Mouse (Mus musculus) hindlimb bud, embryonic 11.5 days (tissue): ENCODE measurements around the gene Sdk1.

Experiments used
- DNase-seq: peaks from one replicate; pipeline ENCODE4 v3.0.0-alpha.2; 2012; ENCODE audit warnings: low read depth, low spot score; ENCODE audit errors: extremely low spot score

Gene Sdk1

DNA sequence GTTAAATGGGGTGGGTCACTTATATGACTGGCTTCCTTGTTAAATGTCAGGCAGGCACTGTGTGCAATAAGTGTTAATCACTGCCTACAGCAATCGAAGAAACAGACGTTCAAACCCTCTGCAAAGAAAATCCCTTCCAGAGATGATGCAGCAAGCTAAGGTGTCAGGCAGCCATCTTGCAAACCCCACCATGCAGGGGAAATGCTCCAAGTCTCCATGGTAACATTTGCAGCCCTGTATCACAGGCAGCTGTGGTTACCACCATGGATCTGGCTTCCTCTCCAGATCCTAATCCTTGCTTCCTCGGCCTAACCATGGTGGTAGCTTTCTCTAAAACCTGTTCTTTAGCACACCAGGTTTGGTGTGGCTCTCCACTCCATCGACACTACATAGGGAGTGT is 507.5 kb downstream of the Sdk1 start:
- DNase-seq = no peak

DNA sequence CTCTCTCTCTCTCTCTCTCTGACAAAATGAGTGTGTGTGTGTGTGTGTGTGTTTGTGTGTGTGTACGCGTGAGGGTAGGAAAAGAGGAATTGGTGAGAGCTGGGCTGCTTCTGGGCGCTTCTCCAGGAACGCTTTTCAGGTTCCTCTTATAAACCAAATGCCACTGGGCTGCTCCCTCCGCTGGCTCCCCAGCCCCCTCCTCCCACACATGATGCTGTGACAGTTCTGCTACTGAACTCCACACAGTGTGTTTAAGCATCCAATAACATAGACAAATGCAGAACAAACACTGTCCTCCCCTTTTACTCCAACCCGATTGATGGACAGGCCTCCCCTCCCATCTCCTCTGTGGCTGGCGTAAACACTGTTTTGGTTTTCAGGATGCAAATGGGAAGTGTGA is 513.0 kb downstream of the Sdk1 start:
- DNase-seq = no peak

DNA sequence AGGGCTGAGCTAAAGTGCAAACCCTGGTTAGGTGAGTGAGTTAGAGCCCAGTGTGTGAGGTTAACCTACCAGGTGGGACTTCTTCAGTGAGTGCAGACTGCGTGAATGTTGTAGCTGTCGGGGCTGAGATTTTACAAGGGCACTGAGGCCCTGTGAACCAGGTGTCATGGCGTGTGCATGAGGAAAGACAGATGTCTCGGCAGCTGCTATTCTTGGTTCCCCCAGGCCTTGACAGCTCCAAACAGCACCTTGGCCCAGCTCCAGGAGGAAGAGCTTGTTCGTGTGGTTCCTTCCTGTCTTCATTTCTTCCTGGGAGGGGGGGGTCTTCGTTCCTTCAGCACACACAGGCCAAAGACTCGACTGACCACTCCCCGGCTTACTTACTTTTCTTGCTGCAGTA is 517.6 kb downstream of the Sdk1 start:
- no peak for DNase-seq

DNA sequence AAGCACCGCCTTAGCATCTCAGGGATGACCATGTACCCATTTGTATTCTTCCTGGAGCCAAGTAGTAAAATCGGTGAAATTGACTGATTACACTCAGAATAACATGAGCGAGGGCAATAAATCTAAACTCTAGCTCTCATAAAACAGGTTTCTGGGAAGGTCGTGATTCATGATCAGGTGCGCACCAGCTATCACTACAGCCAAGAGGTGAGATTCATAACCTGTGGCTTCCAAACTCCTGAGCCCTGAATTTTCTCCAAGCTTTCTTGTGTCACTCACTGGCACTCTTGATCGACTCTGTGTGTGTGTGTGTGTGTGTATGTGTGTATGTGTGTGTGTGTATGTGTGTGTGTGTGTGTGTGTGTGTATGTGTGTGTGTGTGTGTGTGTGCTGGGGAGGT is 522.8 kb downstream of the Sdk1 start:
- no peak for DNase-seq

DNA sequence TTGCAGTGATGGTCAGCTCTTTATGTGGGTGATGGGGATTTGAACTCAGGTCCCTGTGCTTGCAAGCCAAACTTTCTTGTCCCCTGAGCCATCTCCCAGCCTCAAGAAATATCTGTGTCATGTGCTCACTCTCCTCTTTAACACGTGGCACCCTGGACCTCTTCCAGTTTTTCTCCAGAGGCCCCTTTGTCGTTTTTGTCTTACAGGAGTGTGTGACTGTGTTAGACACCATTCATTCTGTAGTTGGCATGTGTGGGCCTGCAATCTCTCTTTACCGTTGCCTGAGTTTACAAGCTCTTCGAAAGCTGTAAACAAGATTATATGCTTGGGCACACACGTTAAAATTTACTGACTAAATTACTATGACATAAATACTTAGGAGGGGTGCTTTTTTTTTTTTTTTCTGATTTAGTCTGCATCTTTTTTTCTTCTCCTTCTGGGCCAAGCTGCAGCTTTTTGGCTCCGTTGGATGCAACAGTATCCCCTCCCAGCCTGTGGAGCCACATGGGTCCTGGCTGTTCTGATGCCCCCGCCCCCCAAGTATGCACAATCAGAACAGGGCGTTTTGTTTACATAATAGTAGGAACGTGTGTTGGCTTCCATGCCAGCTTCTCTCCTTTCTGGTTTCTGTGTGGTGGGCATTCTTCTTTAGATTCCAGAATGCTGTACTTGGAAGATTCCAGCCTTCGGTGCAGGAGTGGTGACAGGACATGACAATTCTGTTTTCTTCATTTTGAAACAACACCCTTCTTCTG is 527.6 kb downstream of the Sdk1 start:
- DNase-seq = no peak

DNA sequence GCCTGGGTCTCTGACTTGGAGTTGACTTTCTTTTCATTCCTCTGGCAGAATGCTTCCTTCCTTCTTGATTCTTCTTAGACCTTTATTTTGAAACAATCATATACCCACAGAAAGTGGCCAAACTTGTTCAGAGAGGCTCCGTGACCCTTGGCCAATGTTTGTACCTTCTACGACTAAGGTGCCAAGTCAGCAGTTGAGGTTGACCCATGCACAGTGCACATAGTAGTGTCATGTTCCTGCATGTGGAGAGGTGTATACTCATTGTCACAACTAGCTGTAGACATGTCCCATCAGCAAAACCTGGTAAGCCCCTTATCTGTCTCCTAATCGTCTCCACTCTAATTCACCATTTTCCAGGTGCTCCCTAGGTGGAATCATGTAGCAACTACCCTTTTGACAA is 530.2 kb downstream of the Sdk1 start:
- DNase-seq = no peak

DNA sequence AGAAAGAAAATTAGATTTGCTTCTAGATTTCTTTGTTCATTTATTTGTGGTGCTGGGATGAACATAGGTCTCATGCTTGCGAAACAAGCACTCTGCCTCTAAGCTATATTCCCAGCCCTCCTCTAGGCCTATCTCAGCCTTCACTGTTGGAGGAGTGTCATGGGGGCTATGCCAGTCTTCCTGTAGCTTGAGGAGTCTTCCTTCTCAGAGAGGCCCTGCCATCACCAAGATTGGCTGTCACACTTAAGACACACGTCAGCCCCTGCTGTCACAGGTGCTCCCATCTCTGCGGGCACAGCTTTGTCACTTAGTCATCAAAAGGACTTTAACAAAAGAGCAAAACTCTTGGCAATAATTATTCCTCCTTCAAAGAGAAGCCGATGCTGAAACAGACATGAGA is 536.9 kb downstream of the Sdk1 start:
- no peak for DNase-seq

DNA sequence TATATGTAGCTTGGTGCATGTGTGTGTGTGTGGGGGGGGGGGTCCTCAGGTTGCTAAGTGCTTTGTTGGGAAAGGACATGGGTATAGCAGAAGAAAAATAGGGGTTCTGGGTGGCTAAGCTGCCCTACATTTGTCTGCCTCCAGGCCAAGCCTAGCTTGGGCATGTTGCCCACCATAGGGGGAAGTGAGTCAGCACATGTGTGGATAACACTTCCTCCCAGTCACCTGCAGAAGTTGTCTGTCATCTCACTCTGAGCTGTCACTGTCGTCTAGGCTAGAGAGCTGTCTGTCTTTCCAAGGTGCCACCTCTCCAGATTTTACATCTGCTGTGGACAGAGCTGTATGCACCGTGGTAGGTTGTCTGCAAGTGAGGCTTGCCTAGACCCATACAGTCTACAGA is 539.9 kb downstream of the Sdk1 start:
- no peak for DNase-seq

DNA sequence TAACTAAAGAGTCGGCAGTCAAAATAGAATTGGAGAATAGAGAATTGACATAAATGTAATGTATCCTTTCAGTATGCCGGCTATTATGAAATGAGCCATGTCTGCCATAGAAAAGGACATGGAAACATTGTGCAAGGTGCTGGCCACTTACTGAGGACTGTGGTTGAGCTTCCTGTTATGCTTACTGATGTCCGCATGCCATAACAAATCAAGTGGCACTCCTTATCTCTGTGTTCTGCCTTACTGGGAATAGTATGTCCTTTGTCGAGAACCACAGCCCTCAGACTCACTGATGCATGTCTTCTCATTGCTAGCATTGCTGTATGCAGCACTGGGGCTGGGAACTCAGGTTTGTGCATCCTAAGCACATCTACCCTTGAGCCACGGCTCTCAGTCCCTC is 541.0 kb downstream of the Sdk1 start:
- DNase-seq = no peak

DNA sequence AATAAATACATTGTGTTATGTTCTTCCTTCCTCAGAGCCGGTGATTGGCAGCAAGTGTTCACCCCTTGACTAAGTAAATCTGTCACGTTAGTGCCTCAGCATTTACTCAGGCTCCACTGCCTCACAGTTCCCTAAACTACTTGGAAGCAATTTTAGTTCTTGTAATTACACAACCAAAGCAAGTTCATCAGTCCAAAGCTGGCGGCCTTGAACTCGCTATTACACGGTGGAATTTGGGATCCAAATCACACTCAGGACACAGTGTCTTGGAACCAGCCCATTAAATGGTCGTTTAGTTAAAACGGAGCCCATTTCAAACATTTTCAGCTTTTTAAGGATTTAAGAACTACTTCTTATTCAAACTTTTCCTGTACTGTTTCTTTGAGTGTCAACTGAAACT is 542.2 kb downstream of the Sdk1 start:
- no peak for DNase-seq

DNA sequence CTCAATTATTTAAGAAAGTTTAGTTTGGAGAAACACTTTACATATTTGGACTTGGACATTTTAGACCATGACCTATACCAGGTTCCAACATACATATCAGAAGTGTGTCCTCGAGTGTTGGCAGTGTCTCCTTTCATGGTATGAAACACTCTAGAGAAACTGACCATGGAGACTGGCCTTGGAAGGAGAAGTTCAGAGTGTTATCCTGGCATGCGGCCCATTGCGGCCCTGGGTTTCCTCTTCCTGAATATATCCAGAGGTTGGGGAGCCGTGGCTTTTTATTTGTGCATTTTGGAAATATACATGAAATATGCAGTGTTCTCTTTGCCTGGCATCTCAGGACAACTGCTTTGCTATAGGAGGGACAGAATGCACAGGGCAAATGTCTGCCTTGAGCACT is 552.6 kb downstream of the Sdk1 start:
- DNase-seq = no peak

DNA sequence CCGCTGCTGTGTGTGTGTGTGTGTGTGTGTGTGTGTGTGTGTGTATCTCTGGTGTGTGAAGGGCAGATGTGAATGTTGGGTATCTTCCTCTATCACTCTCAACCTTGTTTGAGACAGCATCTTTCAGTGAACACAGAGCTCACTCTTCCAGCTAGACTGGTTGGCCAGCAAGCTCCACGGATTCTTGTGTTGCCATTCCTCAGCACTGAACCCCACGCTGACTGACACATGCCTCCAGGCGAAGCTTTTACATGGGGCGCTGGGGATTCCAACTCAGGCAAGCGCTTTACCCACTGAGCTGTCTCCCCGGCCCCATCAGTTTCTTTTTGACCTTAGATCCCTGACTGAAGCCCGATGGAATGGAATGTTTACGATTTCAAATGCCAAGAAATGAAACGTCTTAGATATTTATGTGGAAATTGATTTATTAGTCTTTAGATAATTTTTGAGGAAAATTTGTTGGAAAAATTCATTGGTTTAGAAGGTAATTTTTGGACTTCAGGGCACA is 582.6 kb downstream of the Sdk1 start:
- DNase-seq = no peak

DNA sequence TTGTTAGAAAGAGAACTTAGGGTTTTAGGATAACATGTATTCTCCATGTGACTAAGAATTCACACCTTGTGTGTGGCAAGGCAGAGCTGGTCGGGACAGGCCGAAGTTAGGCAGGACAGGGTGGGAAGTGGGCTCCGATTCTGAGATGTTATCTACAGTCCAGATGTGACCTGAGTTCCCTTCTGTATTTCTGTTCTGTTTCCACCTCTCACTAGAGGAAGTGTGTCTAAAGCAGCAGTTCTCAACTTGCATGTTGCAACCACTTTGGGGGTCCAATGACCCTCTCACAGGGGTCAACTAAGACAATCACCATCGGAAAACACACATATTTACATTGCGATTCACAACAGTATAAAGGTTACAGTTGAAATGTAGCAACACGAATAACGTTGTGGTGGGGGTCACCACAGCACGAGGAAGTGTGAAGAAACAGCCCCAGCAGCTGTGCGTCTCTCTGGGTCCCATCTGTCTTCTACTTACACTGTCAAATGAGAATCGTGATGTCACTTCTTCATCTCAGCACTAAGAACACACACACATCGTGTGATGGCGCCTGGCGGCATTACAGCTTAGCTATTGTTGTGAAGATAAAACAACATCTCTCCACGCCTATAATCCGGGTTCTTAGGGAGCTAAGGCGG is 583.6 kb downstream of the Sdk1 start:
- no peak for DNase-seq

DNA sequence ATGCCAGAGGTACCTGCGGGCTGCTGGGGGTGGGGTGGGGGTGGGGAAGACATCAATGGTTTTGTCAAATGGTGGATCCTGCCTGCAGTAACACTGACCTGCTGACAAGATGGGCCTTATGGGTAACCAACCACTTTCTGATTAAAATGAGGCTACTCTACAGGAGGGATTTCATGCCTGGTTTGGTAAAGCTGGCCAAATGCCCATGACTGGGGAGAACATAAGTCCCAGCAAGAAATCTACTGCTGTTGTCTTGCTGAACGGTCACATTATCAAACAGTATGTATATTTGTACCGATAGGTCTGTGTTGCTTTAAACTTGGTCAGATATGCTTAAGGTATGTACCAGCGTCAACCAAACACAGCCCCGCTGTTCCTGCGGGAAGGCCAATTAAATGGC is 594.3 kb downstream of the Sdk1 start:
- DNase-seq = no peak

DNA sequence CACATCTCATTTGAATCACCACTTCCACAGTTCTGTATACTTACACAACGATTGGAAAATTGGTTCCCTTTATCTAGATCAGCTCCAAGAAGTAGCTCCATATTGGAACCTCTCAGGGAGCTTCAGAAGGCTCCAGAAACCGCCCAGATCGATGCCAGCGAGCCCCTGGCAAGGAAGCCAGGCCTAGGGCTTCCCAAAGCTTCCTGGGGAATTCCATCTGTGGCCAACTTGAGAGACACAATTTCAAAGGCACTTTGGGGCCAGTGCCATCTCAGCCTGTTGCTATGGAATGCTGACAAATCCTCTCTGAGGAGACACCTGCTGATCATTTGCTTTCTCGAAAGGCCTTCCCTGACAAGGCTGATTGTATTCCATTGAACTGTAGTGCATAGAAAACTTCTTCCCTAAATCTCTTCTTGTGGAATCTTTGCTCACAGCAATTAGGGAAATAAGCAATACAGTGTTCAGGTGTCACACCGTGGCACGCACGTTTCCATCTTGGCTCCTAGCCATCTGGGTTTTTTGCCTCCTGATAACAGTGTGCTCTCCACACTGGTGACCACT is 595.7 kb downstream of the Sdk1 start:
- no peak for DNase-seq

DNA sequence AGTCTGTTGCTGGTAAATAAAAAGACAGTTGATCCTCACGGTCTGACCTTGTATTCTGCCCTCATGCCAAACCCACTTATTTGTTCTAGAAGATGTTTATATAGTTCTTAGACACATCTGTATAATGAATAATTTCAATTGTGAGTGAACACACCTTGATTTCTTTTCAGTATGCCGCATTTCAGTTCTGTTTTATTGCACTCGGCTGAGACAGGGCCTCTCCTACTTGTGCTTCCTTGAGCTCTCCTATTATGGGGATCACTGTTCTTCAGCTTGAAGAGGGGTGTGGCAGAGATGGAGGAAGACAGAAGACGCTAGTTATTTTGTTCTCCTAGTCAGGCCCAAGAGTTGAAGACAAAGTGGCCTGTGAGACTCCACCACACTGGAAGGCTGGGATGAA is 603.4 kb downstream of the Sdk1 start:
- DNase-seq = no peak

DNA sequence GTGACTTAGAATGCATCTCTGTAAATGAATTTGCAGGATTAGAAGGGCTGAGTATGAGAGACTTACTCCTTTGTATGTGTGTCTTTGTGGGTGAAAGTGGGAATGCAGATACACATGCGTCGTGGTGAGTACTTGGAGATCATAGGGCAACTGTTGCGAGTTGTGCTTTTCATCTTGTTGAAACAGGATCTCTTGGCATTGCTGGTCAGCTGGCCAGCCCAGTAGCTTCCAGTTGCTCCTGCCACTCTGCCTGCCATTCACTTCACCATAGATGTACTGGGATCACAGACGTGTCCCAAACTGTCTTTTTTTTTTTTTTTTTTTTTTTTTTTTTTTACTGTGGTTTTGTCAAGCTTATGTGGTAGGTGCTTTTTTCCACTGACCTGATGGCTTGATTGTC is 606.4 kb downstream of the Sdk1 start:
- no peak for DNase-seq

DNA sequence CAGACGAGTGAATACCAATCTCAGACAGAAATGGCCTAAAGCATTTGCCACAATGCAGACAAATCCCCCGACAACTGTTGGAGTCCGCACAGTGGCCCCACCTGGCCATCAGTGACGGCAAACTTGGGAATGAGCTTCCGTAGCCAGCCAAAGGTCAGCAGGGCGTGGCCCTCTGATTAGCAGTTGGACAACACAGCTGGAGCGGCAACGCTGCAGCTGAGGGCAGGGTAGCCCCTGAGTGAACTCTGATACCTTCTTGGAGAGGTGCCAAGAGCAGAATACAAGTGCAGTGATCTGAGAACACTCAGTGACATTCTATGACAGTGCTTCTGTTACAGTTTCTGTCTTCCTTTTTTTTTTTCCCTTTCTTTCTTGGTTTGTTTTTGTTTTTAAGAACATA is 610.9 kb downstream of the Sdk1 start:
- no peak for DNase-seq

DNA sequence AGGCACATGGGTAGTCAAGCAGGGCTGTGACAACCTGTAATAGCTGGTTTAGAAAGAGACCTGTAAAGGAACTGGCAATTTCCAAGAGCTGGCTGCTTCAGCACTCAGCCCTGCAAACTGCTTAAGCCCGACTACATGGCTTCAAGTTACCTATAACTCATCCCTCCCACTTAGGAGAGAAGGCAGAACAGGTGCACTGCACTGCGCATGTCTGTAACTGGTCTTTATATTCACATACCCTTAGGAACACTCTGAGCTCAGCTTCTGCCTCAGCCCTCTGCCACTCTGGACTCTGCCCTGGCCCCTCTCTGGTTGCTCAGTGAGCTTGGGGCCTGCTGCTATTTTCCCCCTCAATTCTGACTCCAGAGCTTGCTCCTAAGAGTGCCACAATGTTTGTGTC is 615.2 kb downstream of the Sdk1 start:
- DNase-seq = no peak

DNA sequence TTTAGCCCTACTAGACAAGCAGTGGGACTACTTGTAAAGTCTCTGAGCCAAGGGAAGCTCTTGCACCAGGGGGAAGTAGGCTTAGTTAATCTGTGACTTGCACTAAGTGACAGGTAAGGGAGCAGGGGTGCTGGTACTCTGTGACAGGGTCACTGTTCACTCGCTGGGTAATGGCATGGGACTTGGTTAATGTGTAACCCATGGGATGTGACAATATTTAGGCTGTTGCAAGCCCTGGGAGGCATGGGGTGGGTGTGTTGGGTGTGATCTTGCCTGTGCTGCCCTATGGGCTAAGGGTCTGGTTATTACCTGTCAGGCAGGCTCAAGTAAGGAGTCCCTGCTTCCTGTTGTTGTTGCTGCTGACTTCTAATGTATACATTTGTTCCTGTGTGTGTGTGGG is 616.5 kb downstream of the Sdk1 start:
- DNase-seq = no peak

DNA sequence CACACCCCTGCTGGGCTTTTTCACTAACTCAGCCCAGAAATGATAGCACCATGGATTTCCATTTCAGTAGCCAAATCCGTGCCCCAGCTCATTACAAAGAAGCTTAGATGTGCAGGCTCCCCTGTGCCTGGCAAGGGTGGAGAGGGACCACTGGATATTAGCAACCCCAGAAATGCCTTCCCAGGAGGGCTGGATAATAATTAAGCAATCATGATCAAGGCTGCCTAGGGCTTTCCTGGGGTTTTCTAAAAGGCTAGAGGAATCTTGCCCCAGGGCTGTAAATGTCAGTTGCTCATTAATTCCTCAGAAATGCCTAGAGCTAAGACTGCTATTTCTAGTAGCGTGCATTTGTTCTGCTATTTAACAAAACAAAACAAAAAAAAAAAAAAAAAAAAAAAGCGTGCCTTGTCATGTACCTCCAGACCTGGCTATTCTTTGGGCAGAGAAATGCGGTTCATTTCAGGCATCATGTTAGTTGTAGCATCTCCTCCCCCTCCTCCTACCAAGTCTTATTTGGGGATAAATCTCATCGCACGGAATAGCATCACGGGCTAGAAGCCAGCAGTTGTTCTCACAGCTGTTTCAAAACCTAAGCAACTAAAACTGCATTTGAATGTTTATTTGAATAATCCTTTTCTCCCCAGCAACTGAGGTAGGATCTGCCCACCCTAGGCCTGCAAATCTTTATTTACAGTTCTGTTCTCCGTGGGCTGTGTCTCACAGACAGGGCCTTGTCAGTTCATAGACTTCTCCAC is 617.3 kb downstream of the Sdk1 start:
- no peak for DNase-seq

DNA sequence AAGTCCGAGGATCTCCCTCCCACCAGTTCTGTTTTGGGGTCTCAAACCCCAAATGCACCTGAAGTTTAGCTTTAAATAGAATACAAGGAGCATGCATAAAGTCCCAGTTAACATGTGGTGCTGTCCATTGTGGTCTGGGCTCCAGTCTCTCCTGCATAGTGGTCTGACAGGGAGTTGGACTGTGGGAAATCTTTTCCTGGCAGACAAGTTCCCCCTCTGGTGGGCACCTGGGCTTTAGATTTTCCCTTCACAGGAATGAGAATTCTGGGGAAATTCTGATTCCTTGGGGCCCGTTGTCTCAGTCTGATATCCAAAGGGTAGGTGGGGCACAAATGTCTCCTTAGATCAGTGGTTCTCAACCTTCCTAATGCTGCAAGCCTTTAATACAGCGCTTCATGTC is 624.8 kb downstream of the Sdk1 start:
- DNase-seq = no peak
